Mouse (Mus musculus) kidney, postnatal 0 days (tissue): ENCODE data around the gene Hmox1. TPM values are rescaled to one million over a fixed set of nuclear protein-coding genes. Genes with fewer than 3 reads are reported as not detected.

Experiments used
- ATAC-seq: fragments of 200-750 bp; cut with Nextera tagmentation; replicated peaks from 2 replicates; pipeline ENCODE4 v1.8.0; 2017; ENCODE audit warnings: low read depth, moderate number of reproducible peaks, moderate TSS enrichment, moderate library complexity; ENCODE audit not compliant: low FRiP score
- DNase-seq: peaks from one replicate; pipeline ENCODE4 v3.0.0-alpha.2; 2016; ENCODE audit warnings: low spot score
- H3K27ac ChIP-seq: fragments of 300-500 bp; sonication (generic); 2 replicates; pipeline ENCODE4 v1.5.1; 2014; ENCODE audit warnings: mild to moderate bottlenecking
- H3K27me3 ChIP-seq: fragments of 300-500 bp; sonication (generic); 2 replicates; pipeline ENCODE4 v1.6.1; 2014; ENCODE audit warnings: low read length, mixed read lengths; ENCODE audit not compliant: insufficient read depth
- H3K36me3 ChIP-seq: fragments of 300-500 bp; sonication (generic); 2 replicates; pipeline ENCODE4 v1.6.1; 2014; ENCODE audit warnings: low read length, mixed read lengths; ENCODE audit not compliant: insufficient read depth
- H3K4me1 ChIP-seq: fragments of 300-500 bp; sonication (generic); replicated peaks from 2 replicates; pipeline ENCODE4 v1.6.1; 2014; ENCODE audit warnings: antibody characterized with exemption, low read length, mixed read lengths; ENCODE audit not compliant: insufficient read depth
- H3K4me2 ChIP-seq: fragments of 300-500 bp; sonication (generic); 2 replicates; pipeline ENCODE4 v1.6.1; 2014; ENCODE audit warnings: mild to moderate bottlenecking, low read length, moderate library complexity, mixed read lengths
- H3K4me3 ChIP-seq: fragments of 300-500 bp; sonication (generic); replicated peaks from 2 replicates; pipeline ENCODE4 v1.5.1; 2014; ENCODE audit warnings: low read depth, low read length
- H3K9ac ChIP-seq: fragments of 300-500 bp; sonication (generic); 2 replicates; pipeline ENCODE4 v1.6.1; 2014; ENCODE audit warnings: low read depth, low read length
- H3K9me3 ChIP-seq: fragments of 300-500 bp; sonication (generic); replicated peaks from 2 replicates; pipeline ENCODE4 v1.6.1; 2016; ENCODE audit warnings: low read length, inconsistent platforms, mixed read lengths
- CTCF ChIP-seq: IDR thresholded peaks from 2 replicates; pipeline ENCODE4 v1.5.1; 2016; ENCODE audit warnings: antibody characterized with exemption, low read depth, mild to moderate bottlenecking, moderate library complexity
- WGBS: fragments of 180-500 bp; shearing (Covaris S2); extraction: QIAGEN DNeasy Blood & Tissue Kit; methylation state at CpG from one replicate; pipeline ENCODE4 v1.1.7; 2014; 5-methylcytosine and 5-hydroxymethylcytosine counted together
- polyA plus RNA-seq: library from polyadenylated mRNA; unstranded; fragments of >200 nt; fragmentation: Nextera tagmentation; extraction: Ambion mirVana; gene quantifications from 2 replicates; pipeline ENCODE4 v1.2.1, GENCODE M21; 2015

The Hmox1 gene
- polyA plus RNA-seq, 1 experiment from 2014 or later: 39.9 TPM

DNA sequence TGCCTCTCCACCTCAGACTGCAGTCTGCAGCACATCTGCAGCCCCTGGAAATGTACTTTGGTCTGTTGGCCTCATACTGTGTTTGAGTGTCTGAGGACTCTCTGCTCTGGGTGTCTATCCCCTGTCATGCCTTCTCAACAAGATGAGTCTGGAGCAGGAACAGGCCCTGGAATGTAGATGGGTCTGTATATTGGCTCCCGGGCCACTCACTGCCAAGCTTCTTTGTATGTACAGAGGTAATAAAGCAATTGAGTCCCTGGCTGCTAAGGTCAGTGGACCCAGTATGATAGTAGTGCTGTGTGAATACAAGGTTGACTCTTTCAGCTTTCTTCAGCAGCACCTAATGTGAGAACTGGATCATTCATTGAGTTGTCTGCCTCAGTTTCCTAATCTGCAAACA is 34.0 kb downstream of the Hmox1 start:
- peaks cover 32% of the 10 kb centered on the region for H3K36me3 ChIP-seq

DNA sequence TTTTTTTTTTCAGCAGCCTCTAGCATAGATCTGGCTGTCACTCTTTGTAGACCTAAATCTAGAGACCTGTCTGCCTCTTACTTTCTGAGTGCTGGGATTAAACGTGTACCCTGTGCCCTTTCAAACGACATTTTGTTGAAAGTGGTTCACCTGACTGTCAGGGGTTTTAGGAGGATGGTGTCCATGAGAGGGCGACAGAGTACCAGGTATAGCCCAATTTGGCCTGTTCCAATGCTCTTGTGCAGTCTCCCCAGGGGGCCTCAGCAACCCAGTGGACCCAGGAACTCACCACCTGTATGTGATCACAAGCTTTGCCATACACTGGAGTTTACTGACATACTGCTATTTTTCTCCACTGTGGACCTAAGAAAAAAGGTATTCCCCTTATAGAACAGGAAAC is 39.1 kb downstream of the Hmox1 start:
- Histone ChIP-seq H3K36me3 (peaks cover 7% of the 10 kb centered on the region; the same call in 1 of the 2 replicates), H3K4me3 (no peak overlapping the region), H3K9me3 (no peaks in the 10 kb centered on the region), H3K27ac (no peak overlapping the region), H3K27me3 (no peaks in the 10 kb centered on the region), H3K9ac (no peak overlapping the region), H3K4me1 (no peaks in the 10 kb centered on the region), H3K4me2 (no peak overlapping the region)
- TF ChIP-seq CTCF: peak; percentile 83
- DNase-seq (peak; percentile 71), ATAC-seq (no peak)
- WGBS: 8% methylated on average over 3 of the region's 3 CpGs

More for the DNA sequence above, 34.0 kb downstream of the Hmox1 start:
- Histone ChIP-seq H3K9ac (no peak overlapping the region), H3K4me1 (no peaks in the 10 kb centered on the region), H3K27ac (no peak overlapping the region), H3K4me3 (no peak overlapping the region), H3K27me3 (no peaks in the 10 kb centered on the region), H3K4me2 (no peak overlapping the region), H3K9me3 (no peaks in the 10 kb centered on the region)
- TF ChIP-seq CTCF: no peak
- WGBS: 68% methylated on average over 1 of the region's 1 CpGs
- no peak for DNase-seq
- no peak for ATAC-seq

DNA sequence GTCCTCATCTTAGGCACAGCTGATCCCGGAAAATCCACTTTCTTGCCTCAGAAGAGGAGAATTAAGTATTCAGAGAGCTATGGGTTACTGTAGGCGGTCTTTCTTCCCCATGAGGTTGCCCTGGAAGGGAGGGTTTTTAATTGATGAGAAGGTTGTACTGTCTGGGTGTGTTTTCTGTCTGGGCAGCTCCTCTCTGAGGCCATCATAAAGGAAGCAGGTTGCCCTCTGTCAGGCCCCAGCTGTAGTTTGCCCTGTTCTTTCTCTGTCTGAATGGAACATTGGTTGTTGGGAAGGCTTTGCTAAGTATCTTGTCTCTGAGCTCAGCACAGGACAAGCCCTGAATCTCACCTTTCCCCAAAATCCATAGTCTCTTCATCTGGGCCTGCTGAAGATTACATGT is 40.0 kb downstream of the Hmox1 start:
- H3K36me3 ChIP-seq: 0 out of 2 replicates have a peak, but pooled peaks cover 5% of the 10 kb centered on the region
- TF ChIP-seq CTCF: no peak
- no peak overlapping the region for H3K4me2 ChIP-seq
- H3K27me3 ChIP-seq: no peaks in the 10 kb centered on the region
- no peak for ATAC-seq
- H3K27ac ChIP-seq: no peak overlapping the region
- no peaks in the 10 kb centered on the region for H3K9me3 ChIP-seq
- H3K4me3 ChIP-seq: no peak overlapping the region
- no peak for DNase-seq
- H3K9ac ChIP-seq: no peak overlapping the region
- 85% methylated on average over 2 of the region's 2 CpGs for WGBS
- no peaks in the 10 kb centered on the region for H3K4me1 ChIP-seq

DNA sequence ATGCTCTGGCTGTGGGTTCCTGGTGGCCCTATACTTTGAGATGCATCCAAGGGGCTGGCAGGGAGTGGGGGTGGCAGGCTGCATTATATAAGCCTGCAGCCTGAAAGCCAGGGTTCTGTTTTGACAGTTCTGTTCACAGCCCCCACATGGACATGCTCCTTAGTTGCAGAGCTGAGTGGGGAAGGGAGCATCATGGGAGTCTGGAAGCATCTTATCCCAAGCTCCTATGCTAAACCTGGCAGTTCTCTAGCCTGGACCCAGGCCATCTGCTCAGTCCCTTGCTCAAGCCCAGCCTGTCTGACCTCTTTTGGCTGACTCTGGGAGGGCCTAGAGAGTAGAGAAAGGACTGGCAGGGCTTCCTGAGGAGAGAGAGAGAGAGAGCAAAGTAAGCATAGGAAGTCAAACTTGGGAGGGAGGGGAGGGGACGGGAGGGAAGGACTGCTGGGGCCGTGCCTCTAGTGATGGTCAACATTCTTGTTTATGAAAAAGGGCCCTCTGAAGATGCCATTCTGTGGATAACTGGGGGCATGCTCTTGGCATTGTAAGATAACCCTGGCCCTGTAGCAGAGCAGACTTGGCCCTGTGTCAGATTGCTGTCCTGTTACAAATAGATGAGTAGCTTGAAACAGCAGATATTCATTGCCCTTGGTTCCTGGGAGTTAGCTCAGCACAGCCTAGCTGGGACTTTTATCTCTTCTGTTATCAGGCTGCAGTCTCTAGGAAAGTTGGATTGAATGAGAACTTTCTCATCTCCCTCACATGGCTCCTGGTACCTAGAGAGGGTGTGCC is 41.4 kb downstream of the Hmox1 start:
- Histone ChIP-seq H3K9me3 (no peaks in the 10 kb centered on the region), H3K27me3 (no peaks in the 10 kb centered on the region), H3K4me1 (no peaks in the 10 kb centered on the region), H3K27ac (no peak overlapping the region), H3K4me3 (no peak overlapping the region), H3K4me2 (no peak overlapping the region), H3K36me3 (no peaks in the 10 kb centered on the region), H3K9ac (no peak overlapping the region)
- no peak for TF ChIP-seq CTCF
- DNase-seq (peak; percentile 38), ATAC-seq (no peak)
- 32% methylated on average over 2 of the region's 2 CpGs for WGBS

DNA sequence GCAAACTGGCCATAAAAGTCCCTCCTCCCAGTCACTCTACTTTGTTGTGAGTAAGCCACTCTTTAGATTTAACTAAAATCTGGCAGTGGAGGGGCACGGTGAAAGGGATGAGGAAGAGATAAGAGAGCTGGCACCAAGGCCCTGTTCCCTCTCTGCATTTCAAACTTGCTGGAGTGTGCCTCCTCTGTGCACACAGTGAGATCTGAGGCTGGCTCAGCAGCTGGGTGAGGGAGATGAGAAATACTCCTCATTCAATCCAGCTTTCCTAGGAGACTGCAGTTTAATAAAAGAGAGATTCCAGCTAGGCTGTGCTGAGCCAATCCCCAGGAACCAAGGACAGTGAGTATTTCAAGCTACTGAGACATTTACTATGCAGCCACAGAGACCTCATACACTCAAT is 42.3 kb downstream of the Hmox1 start:
- ATAC-seq: no peak
- Histone ChIP-seq H3K9ac (no peak overlapping the region), H3K27me3 (no peaks in the 10 kb centered on the region), H3K4me2 (no peak overlapping the region), H3K9me3 (no peaks in the 10 kb centered on the region), H3K4me1 (no peaks in the 10 kb centered on the region), H3K27ac (no peak overlapping the region), H3K4me3 (no peak overlapping the region), H3K36me3 (no peaks in the 10 kb centered on the region)
- DNase-seq: no peak
- WGBS: 35% methylated on average over 1 of the region's 1 CpGs
- no peak for TF ChIP-seq CTCF

DNA sequence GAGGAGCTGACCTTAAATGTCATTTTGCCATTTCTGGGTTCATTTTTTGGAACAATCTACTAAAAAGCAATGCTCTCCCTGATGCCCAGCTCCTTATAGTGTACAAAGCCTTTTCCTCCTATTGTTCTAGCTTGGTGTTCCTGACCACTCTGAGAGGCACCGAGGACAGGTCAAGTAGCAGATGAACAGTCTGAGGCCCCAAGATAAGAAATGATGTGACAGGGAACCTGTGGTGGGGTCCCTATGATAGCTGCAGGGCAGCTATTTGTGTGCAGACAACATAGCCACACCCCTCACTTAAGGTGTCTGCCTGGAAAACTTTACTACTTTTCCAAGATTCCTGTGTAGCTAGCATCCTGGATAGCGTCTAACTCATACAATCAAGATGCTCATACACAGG is 42.8 kb downstream of the Hmox1 start:
- Histone ChIP-seq H3K36me3 (no peaks in the 10 kb centered on the region), H3K27ac (no peak overlapping the region), H3K27me3 (no peaks in the 10 kb centered on the region), H3K4me1 (no peaks in the 10 kb centered on the region), H3K9me3 (no peaks in the 10 kb centered on the region), H3K4me3 (no peak overlapping the region), H3K4me2 (no peak overlapping the region), H3K9ac (no peak overlapping the region)
- ATAC-seq (no peak), DNase-seq (no peak)
- no peak for TF ChIP-seq CTCF
- WGBS: 71% methylated on average over 2 of the region's 2 CpGs

DNA sequence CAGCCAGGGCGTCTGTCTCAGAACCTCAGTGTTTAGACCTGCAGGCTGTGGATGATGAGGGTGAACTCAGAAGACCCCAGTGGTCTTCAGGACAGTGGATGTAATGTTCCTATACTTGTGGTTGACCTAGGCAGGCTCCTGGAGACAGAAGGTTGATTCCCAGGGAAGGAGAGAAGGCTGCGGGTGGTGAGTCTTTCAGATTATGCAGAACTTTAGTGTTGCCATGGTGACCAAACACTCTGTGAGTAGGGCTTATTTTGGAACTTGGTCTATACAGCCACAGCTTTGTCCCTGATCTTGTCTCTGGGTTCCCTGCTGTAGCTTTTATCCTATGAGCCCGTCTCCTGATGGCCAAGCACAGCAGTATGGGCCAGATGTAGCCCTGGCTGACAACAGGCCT is 44.1 kb downstream of the Hmox1 start:
- Histone ChIP-seq H3K4me3 (no peak overlapping the region), H3K4me2 (no peak overlapping the region), H3K36me3 (no peaks in the 10 kb centered on the region), H3K9me3 (no peaks in the 10 kb centered on the region), H3K27ac (no peak overlapping the region), H3K4me1 (no peaks in the 10 kb centered on the region), H3K9ac (no peak overlapping the region), H3K27me3 (no peaks in the 10 kb centered on the region)
- DNase-seq (no peak), ATAC-seq (no peak)
- WGBS: 86% methylated on average over 3 of the region's 3 CpGs
- TF ChIP-seq CTCF: no peak

Other genes with a start within 250 kb of the Hmox1 start
- 0.11 TPM in 1 of 2 replicates, not detected in the other for gene Isx, start 220.4 kb upstream of the Hmox1 start, polyA plus RNA-seq
- gene Hmgxb4, start 100.3 kb upstream of the Hmox1 start, polyA plus RNA-seq: 25.0 and 26.5 TPM in 2 replicates
- 38.4 and 43.2 TPM in 2 replicates for gene Tom1, start 59.9 kb upstream of the Hmox1 start, polyA plus RNA-seq
- 63.7 and 82.4 TPM in 2 replicates for gene Mcm5, start 15.9 kb downstream of the Hmox1 start, polyA plus RNA-seq
- gene Rasd2, start 120.3 kb downstream of the Hmox1 start, polyA plus RNA-seq: 1.4 and 1.5 TPM in 2 replicates